Mouse (Mus musculus): ENCODE measurements around the gene Sdccag8. TPM values are rescaled to one million over a fixed set of nuclear protein-coding genes. Genes with fewer than 3 reads are reported as not detected.
"Not testable (repeated sequence)": the region's sequence is repeated elsewhere in the genome, so short reads cannot be mapped to it uniquely, and the experiment has no call there.

Sdccag8 gene
- polyA plus RNA-seq, 1 experiment = 3.9 TPM

DNA sequence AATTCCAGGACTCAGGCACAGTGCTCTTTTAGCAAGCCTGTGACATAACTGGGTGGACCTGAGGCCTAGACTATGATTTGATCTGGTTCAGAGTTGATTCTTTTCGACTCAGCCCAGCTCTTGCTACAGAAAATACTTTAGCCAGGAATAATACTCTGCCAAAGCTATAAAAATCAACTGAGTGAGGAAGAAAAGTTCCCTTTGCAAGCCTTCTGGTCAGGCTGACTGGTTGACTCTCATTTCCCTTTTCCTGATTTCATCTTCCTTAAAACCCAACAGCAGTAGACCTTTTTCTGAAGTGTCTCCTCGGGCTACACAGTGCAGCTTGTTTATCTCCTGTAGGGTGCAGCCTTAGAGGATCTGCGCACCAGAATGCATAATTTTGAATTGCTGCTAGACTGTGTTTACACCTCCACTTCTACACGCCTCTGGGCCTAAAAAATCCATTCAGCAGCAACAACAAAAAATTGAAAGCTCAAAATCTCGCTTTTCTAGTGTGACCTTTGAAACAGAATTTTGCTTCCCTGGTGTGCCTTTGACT is 13.6 kb downstream of the Sdccag8 start:
- DNase-seq (ENCODE audit: low read depth) = no peak

DNA sequence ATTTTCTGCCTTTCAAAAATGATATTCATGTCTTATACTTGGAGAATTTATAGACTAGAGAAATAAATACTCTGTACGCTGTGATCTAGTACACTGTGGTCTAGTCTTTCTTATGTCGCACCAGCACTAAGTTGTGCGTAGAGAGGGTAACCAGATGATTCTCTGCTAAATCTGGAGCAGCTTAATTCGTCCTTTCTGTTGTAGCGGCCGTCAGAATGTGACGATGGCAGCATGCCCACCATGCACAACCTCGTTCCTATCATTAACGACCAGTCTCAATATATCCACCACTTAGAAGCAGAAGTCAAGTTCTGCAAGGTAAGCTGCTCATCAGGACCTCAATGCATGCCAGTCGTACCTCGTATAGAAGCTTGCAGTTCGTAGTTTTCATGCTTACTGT is 14.2 kb downstream of the Sdccag8 start:
- no peak for DNase-seq (ENCODE audit: low read depth)

DNA sequence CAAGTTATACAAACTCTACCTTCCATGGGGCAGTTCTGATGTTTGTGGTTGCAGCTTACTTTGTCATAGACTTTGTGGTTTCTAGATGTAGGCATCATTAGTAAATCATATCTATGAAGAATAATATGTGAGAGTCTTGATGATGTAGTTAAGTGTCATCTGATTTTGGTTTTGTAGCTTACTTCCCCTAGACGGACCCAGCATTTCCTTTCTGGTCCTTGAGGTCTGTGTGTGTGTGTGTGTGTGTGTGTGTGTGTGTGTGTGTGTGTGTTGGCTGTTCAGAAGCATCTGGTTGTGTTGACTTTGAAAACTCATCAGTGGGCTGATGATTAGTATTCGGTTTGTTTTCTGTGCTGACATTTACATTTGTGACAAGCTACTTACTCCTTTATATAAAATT is 17.6 kb downstream of the Sdccag8 start:
- DNase-seq (ENCODE audit: low read depth) = no peak

DNA sequence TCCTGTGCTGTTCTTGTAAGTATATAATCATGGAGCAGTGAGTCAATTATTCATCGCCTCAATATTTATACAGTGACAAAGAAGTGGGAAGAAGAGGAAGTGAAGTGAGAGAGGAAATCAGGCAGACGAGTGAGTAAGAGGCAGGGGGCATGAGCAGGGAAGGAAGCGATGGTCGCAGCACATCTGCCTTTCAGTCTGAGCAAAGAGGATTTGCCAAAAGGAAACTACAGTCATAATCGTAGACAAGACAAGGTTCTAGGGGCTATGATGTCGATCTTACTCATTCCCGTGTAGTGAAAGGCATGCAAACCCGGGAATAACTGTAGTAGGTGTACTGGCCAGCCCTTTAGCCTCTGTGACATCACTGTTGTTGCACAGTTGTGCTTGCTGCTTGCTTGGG is 18.1 kb downstream of the Sdccag8 start:
- DNase-seq (ENCODE audit: low read depth) = no peak

GRCm38 (mm10) chr1:176833257-176833656 is 18.8 kb downstream of the Sdccag8 start:
- no peak for DNase-seq (ENCODE audit: low read depth)

GRCm38 (mm10) chr1:176833948-176834347 is 19.5 kb downstream of the Sdccag8 start:
- DNase-seq (ENCODE audit: low read depth) = peak; percentile 45

DNA sequence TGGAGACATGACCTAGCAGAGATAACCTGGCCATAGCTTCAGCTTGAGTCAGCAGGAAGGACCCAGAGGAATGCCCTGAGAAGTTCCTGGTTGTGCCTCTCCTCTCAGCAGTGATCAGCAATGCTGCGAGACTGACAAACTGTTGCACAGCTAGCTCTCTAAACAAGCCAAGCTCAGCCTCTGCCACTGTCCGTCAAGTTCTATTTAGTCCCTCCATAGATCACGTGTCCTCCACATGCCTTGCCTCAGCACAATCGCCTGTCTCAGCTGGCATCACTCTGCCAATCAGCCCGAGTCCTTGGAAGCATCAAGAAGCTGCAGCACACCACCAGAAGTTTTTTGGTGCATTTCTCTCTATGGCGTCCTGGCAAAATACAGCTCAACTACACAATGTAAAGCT is 20.4 kb downstream of the Sdccag8 start:
- no peak for DNase-seq (ENCODE audit: low read depth)

- DNase-seq (ENCODE audit: low read depth) = no peak
These were observed 21.2 kb downstream of the Sdccag8 start for GRCm38 (mm10) chr1:176835501-176836294.

DNA sequence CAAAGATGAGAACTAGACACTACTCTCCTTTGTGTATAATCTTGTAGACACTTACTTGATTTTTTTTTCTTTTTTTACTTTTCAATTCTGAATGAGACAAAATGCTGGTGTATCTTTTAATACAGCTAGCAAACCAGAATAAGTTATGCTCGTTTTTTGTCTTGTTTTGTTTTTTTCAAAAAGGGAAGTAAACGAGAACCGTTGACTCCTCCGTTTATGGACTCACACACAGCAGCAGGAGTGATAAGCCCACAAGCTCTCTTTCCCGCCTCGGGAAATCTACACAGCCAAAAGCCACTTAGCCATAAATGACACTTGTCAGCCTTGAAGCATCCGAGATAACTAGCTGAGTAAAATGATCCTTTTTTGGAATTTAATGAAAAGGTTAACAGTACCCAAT is 22.1 kb downstream of the Sdccag8 start:
- not testable (repeated sequence) for DNase-seq (ENCODE audit: low read depth)

GRCm38 (mm10) chr1:176845082-176845977 is 30.9 kb downstream of the Sdccag8 start:
- no peak for DNase-seq (ENCODE audit: low read depth)

DNA sequence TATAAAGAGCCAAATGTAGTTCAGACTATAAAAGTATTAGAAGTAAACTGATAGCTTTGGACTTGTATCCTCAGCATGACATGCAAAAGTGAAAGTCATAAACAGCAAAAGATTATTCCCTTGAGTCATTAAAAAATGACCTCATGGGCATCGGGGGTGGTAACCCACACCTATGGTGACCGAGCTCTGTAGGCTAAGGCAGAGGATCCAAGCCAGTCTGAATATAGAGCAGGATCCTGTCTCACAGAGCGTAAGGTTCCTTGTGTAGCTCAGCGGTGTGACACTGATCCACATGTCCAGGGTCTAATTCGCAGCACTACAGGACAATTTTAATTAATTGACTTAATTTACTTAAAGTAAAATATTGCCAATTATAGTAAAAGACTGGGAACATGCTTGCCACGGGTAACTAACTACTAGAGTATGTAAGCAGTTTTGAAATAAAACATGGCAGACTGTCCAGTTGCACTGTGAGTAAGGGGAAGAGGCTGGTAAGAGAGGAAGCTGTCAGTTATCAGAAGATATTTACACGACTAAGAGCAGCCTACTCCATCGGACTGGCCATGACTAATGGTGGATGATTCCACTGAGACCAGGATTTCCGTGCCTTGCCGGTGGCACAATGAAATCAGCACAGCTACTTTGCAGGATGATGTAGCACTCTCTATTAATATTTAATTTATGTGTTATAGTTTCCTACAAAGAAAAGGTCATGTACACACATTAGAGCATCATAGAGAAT is 32.8 kb downstream of the Sdccag8 start:
- no peak for DNase-seq (ENCODE audit: low read depth)

GRCm38 (mm10) chr1:176848613-176849290 is 34.3 kb downstream of the Sdccag8 start:
- no peak for DNase-seq (ENCODE audit: low read depth)

- DNase-seq (ENCODE audit: low read depth) = no peak
These were observed 34.9 kb downstream of the Sdccag8 start for GRCm38 (mm10) chr1:176849377-176849776.

DNA sequence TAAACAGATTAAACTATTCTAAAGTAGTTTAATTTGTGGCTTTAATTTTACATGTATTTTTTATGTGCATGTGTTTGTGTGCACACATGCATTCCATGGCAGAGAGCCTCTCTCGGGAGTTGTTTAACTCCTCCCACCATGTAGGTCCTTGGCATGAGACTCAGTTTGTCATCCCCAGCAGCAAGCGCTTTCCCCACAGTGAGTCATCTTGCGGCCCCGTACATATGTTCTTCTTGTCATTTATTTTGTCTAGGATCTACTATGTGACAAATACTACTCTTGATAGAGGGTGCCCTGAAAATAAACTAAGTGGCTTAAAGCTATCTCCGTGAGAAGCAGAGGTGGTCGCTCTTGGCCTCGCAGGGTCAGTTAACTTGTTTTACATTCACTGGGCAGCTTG is 36.9 kb downstream of the Sdccag8 start:
- no peak for DNase-seq (ENCODE audit: low read depth)

DNA sequence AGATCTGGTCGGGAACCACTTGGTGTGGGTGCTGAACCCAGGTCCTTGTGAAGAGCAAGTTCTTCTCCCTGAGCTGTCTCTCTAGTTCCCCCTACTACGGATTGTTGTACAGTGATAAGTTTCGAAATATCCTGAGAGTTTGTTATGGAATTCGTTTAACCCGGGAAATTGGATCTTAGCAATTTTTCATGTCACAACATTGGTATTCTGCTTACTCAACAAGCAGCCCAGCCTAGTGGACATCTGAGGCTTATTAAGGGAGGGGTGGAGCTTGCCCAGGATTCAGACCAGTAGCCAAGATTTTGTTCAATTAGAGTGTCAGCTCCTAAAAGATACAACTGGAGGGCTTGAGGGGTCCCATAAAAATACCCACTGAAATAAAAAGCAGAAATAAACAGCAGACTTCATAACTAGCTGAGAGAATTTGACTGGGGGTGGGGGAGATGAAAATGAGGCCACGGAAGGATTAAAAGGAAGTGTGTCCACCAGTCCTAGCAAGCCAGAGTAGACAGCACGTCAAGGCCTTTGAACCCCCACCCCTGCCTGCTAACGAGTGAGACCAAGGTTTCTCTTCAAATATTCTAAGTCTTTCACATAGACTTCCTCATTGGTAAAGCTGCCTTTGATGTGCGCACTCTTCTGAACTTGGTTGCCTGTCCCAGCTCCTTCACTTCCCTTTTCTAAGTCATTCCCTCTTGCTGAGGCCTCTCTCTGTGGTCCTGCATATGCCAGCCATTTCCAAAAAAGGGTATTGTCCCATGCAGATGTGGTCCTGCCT is 38.5 kb downstream of the Sdccag8 start:
- no peak for DNase-seq (ENCODE audit: low read depth)

DNA sequence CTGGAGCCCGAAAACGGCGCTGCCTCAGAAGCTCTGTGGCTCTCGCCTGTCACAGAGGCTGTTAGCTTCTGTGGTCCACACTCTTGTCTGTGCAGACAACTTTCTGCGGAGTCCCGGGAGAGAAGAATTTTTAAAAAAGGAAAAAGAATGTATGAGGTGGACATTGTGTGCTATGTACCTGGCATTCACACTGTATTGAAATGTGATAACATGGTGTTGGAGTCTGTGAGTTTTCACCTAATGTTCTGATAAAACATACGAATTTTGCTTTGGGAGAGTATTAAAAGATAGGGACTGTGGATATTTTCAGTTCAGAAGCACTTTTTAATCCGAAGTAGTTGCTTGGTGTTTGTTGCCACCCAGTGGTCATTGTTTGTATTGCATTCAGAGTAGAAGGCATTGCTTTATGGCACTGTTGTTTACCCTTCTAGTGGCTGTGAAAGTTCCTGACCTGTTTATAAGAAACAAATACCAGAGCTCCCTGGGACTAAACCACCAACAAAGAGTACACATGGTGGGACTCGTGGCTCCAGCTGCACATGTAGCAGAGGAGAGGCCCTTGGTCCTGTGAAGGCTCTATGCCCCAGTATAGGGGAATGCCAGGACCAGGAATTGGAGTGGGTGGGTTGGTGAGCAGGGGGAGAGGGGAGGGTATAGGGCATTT is 47.7 kb downstream of the Sdccag8 start:
- no peak for DNase-seq (ENCODE audit: low read depth)

DNA sequence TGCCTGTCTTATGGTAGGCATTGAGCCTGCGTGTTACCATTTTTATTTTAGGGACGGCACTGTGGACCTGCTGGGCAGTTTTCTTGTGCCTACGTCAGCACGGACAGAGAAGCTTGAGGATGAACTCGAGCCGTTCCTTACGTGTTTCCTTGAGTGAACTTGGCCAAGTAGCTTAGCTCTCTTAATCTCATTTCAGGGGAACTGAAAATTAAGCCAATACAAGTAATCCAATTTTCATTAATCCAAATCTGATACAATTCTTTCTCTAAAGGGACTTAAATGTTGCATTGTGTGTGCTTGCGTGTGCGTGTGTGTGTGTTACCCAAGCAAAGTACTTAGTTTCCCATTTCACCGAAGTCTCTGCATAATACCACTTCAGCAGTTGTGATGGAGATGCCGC is 56.0 kb downstream of the Sdccag8 start:
- DNase-seq (ENCODE audit: low read depth) = no peak

DNA sequence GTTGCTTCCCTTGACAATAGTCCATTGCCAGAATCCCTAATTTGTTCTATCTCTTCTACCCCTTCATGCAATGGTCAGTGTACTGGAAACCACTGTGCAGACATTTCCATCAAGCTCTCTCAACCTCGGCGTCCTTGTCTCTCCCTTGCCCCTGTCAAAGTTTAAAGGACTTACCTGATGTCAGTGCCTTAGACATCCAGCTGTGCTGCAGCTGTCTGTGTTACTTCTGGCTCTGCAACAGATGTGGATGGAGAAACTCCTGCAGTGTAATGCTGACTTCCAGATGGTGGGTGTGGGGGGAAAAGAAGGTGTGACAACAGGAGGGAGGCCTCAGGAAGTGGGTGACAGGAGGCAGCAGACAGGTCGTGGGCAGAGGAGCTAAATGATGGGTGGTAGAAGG is 57.5 kb downstream of the Sdccag8 start:
- no peak for DNase-seq (ENCODE audit: low read depth)

DNA sequence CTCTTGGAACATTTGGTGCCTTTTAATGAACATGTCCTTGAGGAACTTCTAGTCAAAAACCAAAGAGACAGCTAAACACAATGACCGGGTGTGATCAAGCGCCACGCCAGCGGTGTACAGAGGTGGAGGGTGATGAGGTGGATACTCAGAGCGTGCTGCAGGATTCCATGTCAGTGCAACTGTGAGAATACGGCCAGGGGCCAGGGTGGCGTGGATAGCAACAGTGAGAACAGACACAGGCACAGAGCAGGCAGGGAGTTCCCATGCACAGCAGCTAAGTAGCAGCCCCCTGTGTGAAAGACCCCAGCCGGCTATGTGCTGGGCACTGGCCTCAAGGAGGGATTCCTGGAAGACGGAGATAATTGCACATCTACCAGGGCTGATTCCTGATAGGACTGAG is 59.0 kb downstream of the Sdccag8 start:
- no peak for DNase-seq (ENCODE audit: low read depth)

DNA sequence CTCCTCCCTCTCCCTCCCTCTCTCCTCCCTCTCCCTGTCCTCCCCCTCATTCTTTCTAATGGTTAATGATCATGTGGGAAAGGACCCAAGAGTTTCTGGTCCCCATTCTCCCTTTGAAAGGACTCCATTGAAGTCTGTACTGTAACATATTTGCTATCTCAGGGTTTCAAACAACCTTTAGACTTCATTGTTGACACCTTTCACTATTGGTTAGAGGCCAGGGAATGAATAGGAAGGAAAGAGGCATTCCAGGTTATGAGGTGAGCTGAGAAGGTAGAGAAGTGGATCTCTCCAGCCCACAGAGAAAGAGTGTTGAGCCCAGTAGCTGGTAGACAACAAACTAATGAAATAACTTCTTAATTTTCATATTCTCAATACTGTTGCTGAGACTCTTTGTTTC is 59.7 kb downstream of the Sdccag8 start:
- DNase-seq (ENCODE audit: low read depth) = no peak

Measured in gonadal fat pad, adult 2 months (tissue).